Mouse (Mus musculus): ENCODE results near the gene Asb4. TPM values are rescaled to one million over a fixed set of nuclear protein-coding genes. Genes with fewer than 3 reads are reported as not detected.

Asb4 gene
- polyA plus RNA-seq, 1 experiment from 2014 or later = 15.8 TPM

GRCm38 (mm10) chr6:5455836-5456235 lies 72.7 kb downstream of the Asb4 start:
- H3K4me3 ChIP-seq = no peak overlapping the region
- no peaks in the 10 kb centered on the region for H3K4me1 ChIP-seq (replicated peaks)
- no peak overlapping the region for H3K9ac ChIP-seq
- no peaks in the 10 kb centered on the region for H3K27me3 ChIP-seq
- no peaks in the 10 kb centered on the region for H3K9me3 ChIP-seq
- H3K36me3 ChIP-seq = no peaks in the 10 kb centered on the region
- no peak for ATAC-seq (ENCODE audit: low FRiP score, low read depth)
- H3K27ac ChIP-seq (replicated peaks) = no peak overlapping the region
- WGBS = 93% methylated on average over 3 of the region's 3 CpGs
- no peak overlapping the region for H3K4me2 ChIP-seq

DNA sequence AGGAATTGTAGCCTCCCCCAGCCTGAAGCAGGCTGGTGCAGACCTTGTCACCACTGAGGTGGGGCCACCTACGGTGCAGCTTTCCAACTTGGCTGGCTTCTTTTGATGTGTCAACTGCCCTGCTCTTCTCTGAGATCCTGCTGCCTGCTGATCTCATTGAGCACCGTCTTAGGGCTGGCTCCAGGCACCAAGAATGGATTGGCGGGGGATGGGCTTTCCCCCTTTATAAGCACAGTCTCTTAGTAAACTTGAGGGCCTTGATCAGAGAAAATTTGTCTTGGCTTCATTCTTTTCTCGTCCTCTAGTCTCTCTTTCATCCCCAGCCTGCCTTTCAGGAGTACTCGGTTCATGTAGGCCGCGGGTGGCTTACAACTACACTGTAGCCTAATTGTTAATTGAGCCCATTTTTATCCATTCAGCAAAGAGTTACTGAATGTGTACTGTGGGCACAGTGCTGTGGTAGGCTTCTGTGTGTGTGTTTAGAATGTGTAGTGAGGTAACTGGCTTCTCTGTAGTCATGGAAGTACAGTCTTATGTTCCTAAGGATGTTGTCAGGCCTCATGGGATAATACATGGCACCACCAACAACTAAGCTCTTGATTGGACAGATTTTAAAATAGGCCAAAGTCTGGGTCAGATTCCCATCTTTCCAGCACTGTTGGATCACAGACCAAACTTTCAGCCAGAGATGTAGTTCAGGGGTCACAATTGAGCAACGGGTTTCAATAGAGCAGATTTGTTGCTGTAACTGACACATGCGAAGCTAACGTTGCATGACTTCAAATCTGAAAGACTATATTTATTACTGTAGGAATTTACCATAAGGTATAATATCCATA lies 87.5 kb downstream of the Asb4 start:
- ATAC-seq (ENCODE audit: low FRiP score, low read depth) = peak; percentile 66; the same call in 1 of the 2 replicates
- Histone ChIP-seq H3K27me3 (no peaks in the 10 kb centered on the region), H3K4me3 (no peak overlapping the region), H3K4me1 (replicated peaks) (no peaks in the 10 kb centered on the region), H3K9me3 (no peaks in the 10 kb centered on the region), H3K36me3 (no peaks in the 10 kb centered on the region), H3K27ac (replicated peaks) (no peak overlapping the region), H3K4me2 (no peak overlapping the region), H3K9ac (no peak overlapping the region)
- 73% methylated on average over 10 of the region's 10 CpGs for WGBS

- no peak overlapping the region for H3K27ac ChIP-seq (replicated peaks)
- 95% methylated on average over 2 of the region's 2 CpGs for WGBS
- no peaks in the 10 kb centered on the region for H3K27me3 ChIP-seq
- no peak for ATAC-seq (ENCODE audit: low FRiP score, low read depth)
- no peaks in the 10 kb centered on the region for H3K4me1 ChIP-seq (replicated peaks)
- H3K9me3 ChIP-seq = no peaks in the 10 kb centered on the region
- H3K9ac ChIP-seq = no peak overlapping the region
- H3K4me3 ChIP-seq = no peak overlapping the region
- H3K36me3 ChIP-seq = no peaks in the 10 kb centered on the region
- H3K4me2 ChIP-seq = no peak overlapping the region
These were observed 89.5 kb downstream of the Asb4 start for GRCm38 (mm10) chr6:5472692-5473091.

GRCm38 (mm10) chr6:5474021-5474420 lies 90.8 kb downstream of the Asb4 start:
- no peak for ATAC-seq (ENCODE audit: low FRiP score, low read depth)
- Histone ChIP-seq H3K4me1 (replicated peaks) (no peaks in the 10 kb centered on the region), H3K9me3 (no peaks in the 10 kb centered on the region), H3K27me3 (no peaks in the 10 kb centered on the region), H3K9ac (no peak overlapping the region), H3K4me2 (no peak overlapping the region), H3K4me3 (no peak overlapping the region), H3K36me3 (no peaks in the 10 kb centered on the region), H3K27ac (replicated peaks) (no peak overlapping the region)
- WGBS = 65% methylated on average over 1 of the region's 1 CpGs

GRCm38 (mm10) chr6:5481066-5481465 lies 97.9 kb downstream of the Asb4 start:
- no peak for ATAC-seq (ENCODE audit: low FRiP score, low read depth)
- WGBS = 98% methylated on average over 2 of the region's 2 CpGs
- Histone ChIP-seq H3K9ac (no peak overlapping the region), H3K4me3 (no peak overlapping the region), H3K27me3 (no peaks in the 10 kb centered on the region), H3K9me3 (no peaks in the 10 kb centered on the region), H3K27ac (replicated peaks) (no peak overlapping the region), H3K4me2 (no peak overlapping the region), H3K36me3 (no peaks in the 10 kb centered on the region), H3K4me1 (replicated peaks) (no peaks in the 10 kb centered on the region)

DNA sequence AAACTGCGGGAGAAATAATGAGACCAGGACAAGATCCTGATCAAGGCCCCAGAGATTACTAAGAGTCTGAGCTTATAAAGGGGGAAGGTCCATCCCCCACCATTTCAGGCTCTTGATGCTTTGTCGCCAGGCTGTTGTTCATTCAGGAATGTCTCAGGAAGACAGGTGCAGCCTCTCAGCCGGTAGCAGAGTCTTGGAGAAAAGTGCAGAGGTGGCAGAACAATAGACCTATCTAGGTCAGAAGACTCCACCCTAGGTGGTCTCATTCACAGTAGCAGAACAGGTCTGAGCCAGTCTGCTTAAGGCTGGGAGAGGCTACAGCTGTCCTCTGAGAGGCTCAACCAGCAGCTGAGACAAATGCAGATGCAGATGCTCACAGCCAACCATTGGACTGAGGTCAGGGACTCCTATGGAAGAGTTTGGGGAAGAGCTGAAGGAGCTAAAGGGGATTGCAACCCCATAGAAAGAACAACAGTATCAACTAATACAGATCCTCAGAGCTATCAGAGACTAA lies 99.1 kb downstream of the Asb4 start:
- H3K4me1 ChIP-seq (replicated peaks) = no peaks in the 10 kb centered on the region
- H3K9ac ChIP-seq = no peak overlapping the region
- 65% methylated on average over 3 of the region's 3 CpGs for WGBS
- no peaks in the 10 kb centered on the region for H3K27me3 ChIP-seq
- no peak for ATAC-seq (ENCODE audit: low FRiP score, low read depth)
- no peaks in the 10 kb centered on the region for H3K9me3 ChIP-seq
- no peak overlapping the region for H3K4me3 ChIP-seq
- H3K4me2 ChIP-seq = no peak overlapping the region
- H3K27ac ChIP-seq (replicated peaks) = no peak overlapping the region
- H3K36me3 ChIP-seq = no peaks in the 10 kb centered on the region

Other genes with a start within 250 kb of the Asb4 start
- 0.21 and 0.45 TPM in 2 replicates for gene Pon1, start 189.4 kb upstream of the Asb4 start, polyA plus RNA-seq (2015; fragmentation: Nextera tagmentation; extraction: Ambion mirVana)
- 4.8 and 5.2 TPM in 2 replicates for gene Pon3, start 127.1 kb upstream of the Asb4 start, polyA plus RNA-seq (2015; fragmentation: Nextera tagmentation; extraction: Ambion mirVana)
- 33.9 and 34.4 TPM in 2 replicates for gene Pon2, start 84.9 kb upstream of the Asb4 start, polyA plus RNA-seq (2015; fragmentation: Nextera tagmentation; extraction: Ambion mirVana)
- gene Pdk4, start 112.9 kb downstream of the Asb4 start, polyA plus RNA-seq (2015; fragmentation: Nextera tagmentation; extraction: Ambion mirVana) = 1.9 and 2.4 TPM in 2 replicates

All from hindbrain, embryonic 15.5 days (tissue).